9 mouse cellular contexts compared by ENCODE assay signal in the genomic region with DNA sequence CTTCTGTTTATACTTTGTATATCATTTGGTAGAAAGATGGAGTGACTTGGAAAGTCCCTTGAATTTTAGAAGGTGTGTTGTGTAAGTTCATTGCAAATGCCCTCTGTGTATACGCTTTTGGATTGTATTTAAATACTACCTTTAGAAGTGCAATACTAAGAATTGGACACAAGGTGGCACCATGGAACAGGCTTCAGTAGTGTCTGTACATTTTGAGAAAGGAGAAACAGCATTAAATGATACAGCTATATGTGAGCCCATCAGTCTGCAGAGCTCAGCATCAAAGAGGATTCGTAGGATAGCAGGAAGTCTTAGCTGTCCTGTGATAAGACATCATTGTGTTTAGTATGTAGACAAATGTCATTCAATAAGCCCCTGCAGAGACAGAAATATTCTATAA. TPM values are rescaled to one million over a fixed set of nuclear protein-coding genes. Genes with fewer than 3 reads are reported as not detected.
DNase-seq lines count a peak whose midpoint lies in the region; ATAC-seq lines count a peak whose summit lies in the region.
"Had no signal": no experiment of that assay in that cellular context is flagged by ENCODE, and none has a peak within 500 bp of the region (broad histone marks: within the 10 kb centered on the region; RNA-seq: fewer than 3 reads in every experiment).

No protein-coding gene starts in this region.

- DNase-seq in forebrain, embryonic 10.5 days (ENCODE audit: extremely low spot score, low spot score), result no peak
- peak; percentile 89 for DNase-seq in midbrain, embryonic 11.5 days (ENCODE audit: low spot score, missing footprints)
- no peak for DNase-seq in midbrain, embryonic 10.5 days (ENCODE audit: low spot score)
- DNase-seq in splenic B cell, adult 2 months (ENCODE audit: low read depth, low spot score), result peak; percentile 42
- DNase-seq in testis, postnatal 10 days (ENCODE audit: low spot score), result no peak
- no peak for DNase-seq in ovary, postnatal 10 days (ENCODE audit: low spot score)

- no peak overlapping the region for H3K9ac ChIP-seq in forebrain, embryonic 12.5 days
- no peak overlapping the region for H3K9ac ChIP-seq in midbrain, embryonic 11.5 days (ENCODE audit: low read length)
- no peak overlapping the region for H3K9ac ChIP-seq in hindbrain, embryonic 15.5 days

- H3K27me3 ChIP-seq in forebrain, embryonic 12.5 days, result no peaks in the 10 kb centered on the region
- no peaks in the 10 kb centered on the region for H3K27me3 ChIP-seq in forebrain, embryonic 10.5 days (ENCODE audit: poor library complexity, severe bottlenecking)
- H3K27me3 ChIP-seq in midbrain, embryonic 11.5 days (ENCODE audit: control insufficient read depth, insufficient read depth, low read length), result no peaks in the 10 kb centered on the region
- H3K27me3 ChIP-seq in midbrain, embryonic 10.5 days (ENCODE audit: low read depth, poor library complexity, severe bottlenecking), result no peaks in the 10 kb centered on the region
- H3K27me3 ChIP-seq in hindbrain, embryonic 15.5 days, result no peaks in the 10 kb centered on the region
- no peaks in the 10 kb centered on the region for H3K27me3 ChIP-seq in splenic B cell, adult 2 months (ENCODE audit: control insufficient read depth, insufficient read depth, low read length, poor library complexity, severe bottlenecking)

- WGBS in forebrain, embryonic 12.5 days, result 52% methylated on average over 2 of the region's 2 CpGs
- WGBS in forebrain, embryonic 10.5 days, result 54% methylated on average over 2 of the region's 2 CpGs
- 49% methylated on average over 2 of the region's 2 CpGs for WGBS in midbrain, embryonic 11.5 days
- WGBS in midbrain, embryonic 10.5 days, result 61% methylated on average over 2 of the region's 2 CpGs
- WGBS in hindbrain, embryonic 15.5 days, result 44% methylated on average over 2 of the region's 2 CpGs

- ATAC-seq in forebrain, embryonic 12.5 days (ENCODE audit: low FRiP score), result peak; percentile 36; the same call in 1 of the 2 replicates
- peak; percentile 50; the same call in 1 of the 2 replicates for ATAC-seq in midbrain, embryonic 11.5 days (ENCODE audit: low FRiP score)
- ATAC-seq in hindbrain, embryonic 15.5 days (ENCODE audit: low FRiP score, low read depth), result peak; percentile 73; the same call in 1 of the 2 replicates

- no peak overlapping the region for H3K4me2 ChIP-seq in forebrain, embryonic 12.5 days
- no peak overlapping the region for H3K4me2 ChIP-seq in midbrain, embryonic 11.5 days
- H3K4me2 ChIP-seq in hindbrain, embryonic 15.5 days, result no peak overlapping the region

- no peaks in the 10 kb centered on the region for H3K36me3 ChIP-seq in forebrain, embryonic 12.5 days (replicated peaks)
- no peaks in the 10 kb centered on the region for H3K36me3 ChIP-seq in forebrain, embryonic 10.5 days (replicated peaks)
- no peaks in the 10 kb centered on the region for H3K36me3 ChIP-seq in midbrain, embryonic 11.5 days (ENCODE audit: control insufficient read depth, insufficient read depth, low read length)
- H3K36me3 ChIP-seq in midbrain, embryonic 10.5 days, result no peaks in the 10 kb centered on the region
- no peaks in the 10 kb centered on the region for H3K36me3 ChIP-seq in hindbrain, embryonic 15.5 days
- H3K36me3 ChIP-seq in splenic B cell, adult 2 months (ENCODE audit: control insufficient read depth, insufficient read depth, low read length, poor library complexity, severe bottlenecking), result no peaks in the 10 kb centered on the region

- H3K9me3 ChIP-seq in forebrain, embryonic 12.5 days, result no peaks in the 10 kb centered on the region
- H3K9me3 ChIP-seq in forebrain, embryonic 10.5 days, result no peaks in the 10 kb centered on the region
- no peaks in the 10 kb centered on the region for H3K9me3 ChIP-seq in midbrain, embryonic 11.5 days (ENCODE audit: control insufficient read depth, low read length)
- H3K9me3 ChIP-seq in midbrain, embryonic 10.5 days (replicated peaks), result no peaks in the 10 kb centered on the region; the same call in 1 of the 2 replicates
- H3K9me3 ChIP-seq in hindbrain, embryonic 15.5 days, result no peaks in the 10 kb centered on the region

- no peak overlapping the region for H3K27ac ChIP-seq in forebrain, embryonic 12.5 days
- H3K27ac ChIP-seq in forebrain, embryonic 10.5 days, result no peak overlapping the region
- H3K27ac ChIP-seq in midbrain, embryonic 11.5 days (ENCODE audit: low read depth, low read length), result no peak overlapping the region
- H3K27ac ChIP-seq in midbrain, embryonic 10.5 days (replicated peaks), result no peak overlapping the region
- no peak overlapping the region for H3K27ac ChIP-seq in hindbrain, embryonic 15.5 days (replicated peaks)

- H3K4me1 ChIP-seq in forebrain, embryonic 12.5 days, result no peaks in the 10 kb centered on the region
- H3K4me1 ChIP-seq in forebrain, embryonic 10.5 days, result no peaks in the 10 kb centered on the region
- H3K4me1 ChIP-seq in midbrain, embryonic 11.5 days (ENCODE audit: control insufficient read depth, insufficient read depth, low read length), result no peaks in the 10 kb centered on the region
- H3K4me1 ChIP-seq in midbrain, embryonic 10.5 days, result no peaks in the 10 kb centered on the region
- no peaks in the 10 kb centered on the region for H3K4me1 ChIP-seq in hindbrain, embryonic 15.5 days (replicated peaks)

- no peak overlapping the region for H3K4me3 ChIP-seq in forebrain, embryonic 12.5 days (replicated peaks)
- no peak overlapping the region for H3K4me3 ChIP-seq in forebrain, embryonic 10.5 days
- H3K4me3 ChIP-seq in midbrain, embryonic 11.5 days (ENCODE audit: low read depth, low read length), result no peak overlapping the region
- H3K4me3 ChIP-seq in midbrain, embryonic 10.5 days, result no peak overlapping the region
- H3K4me3 ChIP-seq in hindbrain, embryonic 15.5 days, result no peak overlapping the region

RNA-seq across cellular contexts. Expression of gene Slc5a9, which starts 5.2 kb away (rescaled TPM):
- not detected in 2 replicates for polyA plus RNA-seq in forebrain, embryonic 12.5 days (2016; fragmentation: Nextera tagmentation; extraction: Ambion mirVana)
- polyA plus RNA-seq in forebrain, embryonic 10.5 days (2016; fragmentation: Nextera tagmentation; extraction: Ambion mirVana), result 0.05 TPM in 1 of 2 replicates, not detected in the other
- 0.12 TPM in 1 of 2 replicates, not detected in the other for polyA plus RNA-seq in midbrain, embryonic 11.5 days (2014; fragmentation: Nextera tagmentation; extraction: Ambion mirVana)
- not detected in 2 replicates for polyA plus RNA-seq in midbrain, embryonic 10.5 days (2016; fragmentation: Nextera tagmentation; extraction: Ambion mirVana)
- polyA plus RNA-seq in hindbrain, embryonic 15.5 days (2015; fragmentation: Nextera tagmentation; extraction: Ambion mirVana), result 0.22 TPM in 1 of 2 replicates, not detected in the other

RNA-seq across cellular contexts. Expression of gene Skint8, which starts 11.3 kb away (rescaled TPM):
- not detected in 2 replicates for polyA plus RNA-seq in forebrain, embryonic 12.5 days (2016; fragmentation: Nextera tagmentation; extraction: Ambion mirVana)
- not detected in 2 replicates for polyA plus RNA-seq in forebrain, embryonic 10.5 days (2016; fragmentation: Nextera tagmentation; extraction: Ambion mirVana)
- polyA plus RNA-seq in midbrain, embryonic 11.5 days (2014; fragmentation: Nextera tagmentation; extraction: Ambion mirVana), result not detected in 2 replicates
- polyA plus RNA-seq in midbrain, embryonic 10.5 days (2016; fragmentation: Nextera tagmentation; extraction: Ambion mirVana), result not detected in 2 replicates
- polyA plus RNA-seq in hindbrain, embryonic 15.5 days (2015; fragmentation: Nextera tagmentation; extraction: Ambion mirVana), result not detected in 2 replicates
- polyA plus RNA-seq: large intestine, adult 2 months had no signal

Comparison
In these comparisons a context has a peak if more than half of its experiments do, and no peak if none do; other contexts are left out.
1. DNase-seq: peak in midbrain, embryonic 11.5 days (single experiment) and splenic B cell, adult 2 months (single experiment); none in forebrain, embryonic 10.5 days (single experiment), midbrain, embryonic 10.5 days (single experiment), testis, postnatal 10 days (single experiment) and ovary, postnatal 10 days (single experiment).
2. Peak in every context shown above with its lines, with median percentiles within 50 percentile points of each other: ATAC-seq.